Mouse (Mus musculus): ENCODE data around the gene Wfdc2. TPM values are rescaled to one million over a fixed set of nuclear protein-coding genes. Genes with fewer than 3 reads are reported as not detected.
A peak's percentile ranks its signal among the peaks of the same experiment; 100 is the strongest.

The Wfdc2 gene
- 1 to 10 TPM; 1.9 to 2.9 TPM for total RNA-seq (2021)
- long read RNA-seq, experiment 1, partial matches to known transcripts: 0 of 1 reads
- long read RNA-seq, experiment 1, other reads (novel, unspliced or antisense): 1 of 1 reads
- long read RNA-seq, experiment 2, transcript Wfdc2-201 (5 exons, 849 nt): major isoform, 9 of 10 reads
- long read RNA-seq, experiment 2, partial matches to known transcripts: 0 of 10 reads
- long read RNA-seq, experiment 2, other reads (novel, unspliced or antisense): 1 of 10 reads

DNA sequence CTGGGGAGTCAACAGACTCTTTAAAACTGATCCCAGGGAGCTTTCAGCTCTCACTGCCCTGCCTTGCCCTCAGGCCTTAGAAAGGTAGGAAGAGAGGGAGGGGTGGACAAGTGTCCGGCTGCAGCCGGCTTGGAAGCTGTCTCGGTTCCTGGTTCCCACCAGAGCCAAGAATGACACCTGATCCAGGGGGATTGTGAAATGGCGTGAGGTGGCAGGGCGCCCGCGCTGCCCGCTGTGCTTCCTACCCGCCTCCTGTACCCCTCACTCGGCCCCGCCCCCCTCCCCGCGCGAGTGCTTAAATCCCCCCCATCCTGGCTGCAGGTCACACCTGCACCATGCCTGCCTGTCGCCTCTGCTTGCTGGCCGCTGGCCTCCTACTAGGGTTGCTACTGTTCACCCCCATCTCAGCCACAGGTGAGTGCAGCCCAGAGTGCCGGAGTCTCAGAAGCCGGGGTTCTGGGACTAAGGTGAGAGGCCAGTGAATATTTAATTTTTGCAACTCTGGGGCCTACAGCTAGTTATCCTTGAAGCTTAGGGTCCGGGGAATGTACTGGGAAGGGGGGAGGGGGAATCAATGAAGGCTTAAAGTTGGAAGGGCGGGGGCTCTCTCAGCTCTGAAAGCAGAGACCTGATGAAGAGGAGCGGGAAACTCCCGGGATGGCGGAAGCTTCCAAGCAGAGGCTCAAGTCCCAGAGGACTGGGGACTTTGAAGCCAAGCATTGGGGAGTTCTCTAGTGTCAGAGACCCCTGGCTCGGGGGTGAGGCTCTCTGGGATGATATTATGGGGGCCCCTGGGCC lies at the start of gene Wfdc2:
Gene Wfdc2, plus strand, starts transcription at position 23 of the 798 bp plus-strand sequence.
- peak; percentile 16 for DNase-seq

- DNase-seq: peak; percentile 54
Measured at GRCm38 (mm10) chr2:164513389-164513788, 48.8 kb upstream of the Wfdc2 start.

DNA sequence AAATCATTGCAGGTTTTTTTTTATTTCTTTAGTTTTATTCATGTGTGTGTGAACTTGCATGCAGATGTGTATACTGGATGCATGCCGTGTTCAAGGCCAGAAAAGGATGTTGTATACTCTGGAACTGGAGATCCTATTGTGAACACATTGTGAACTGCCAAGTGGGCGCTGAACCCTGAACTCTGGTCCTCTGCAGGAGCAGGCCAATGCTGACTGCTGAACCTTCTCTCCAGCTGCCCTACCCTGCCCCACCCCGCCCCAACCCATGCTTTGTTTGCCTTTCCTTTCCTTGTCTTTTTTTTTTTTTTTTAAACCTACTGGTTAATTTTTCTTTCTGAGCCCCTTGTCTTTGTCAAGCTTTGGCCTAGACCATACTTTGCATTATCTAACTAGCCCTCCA lies 47.3 kb upstream of the Wfdc2 start:
- no peak for DNase-seq

DNA sequence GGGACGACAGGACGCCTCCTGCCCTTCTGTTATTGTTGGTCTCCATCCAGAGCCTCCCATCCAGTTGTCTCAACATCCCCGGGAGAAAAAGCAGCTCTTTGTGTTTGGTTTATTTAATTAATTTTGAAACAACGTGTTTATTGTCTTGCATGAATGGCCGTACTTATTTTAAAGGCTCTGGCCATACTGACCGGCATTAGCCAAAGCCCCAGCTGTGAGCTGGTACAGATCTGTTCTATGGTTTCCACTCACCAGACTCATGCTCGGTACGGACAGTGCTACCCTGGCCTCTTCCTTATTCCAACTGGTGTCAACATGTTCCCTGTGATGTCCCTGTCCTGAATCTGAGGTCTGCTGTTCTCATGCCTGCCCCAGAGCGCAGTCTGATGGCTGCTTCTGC lies 46.3 kb upstream of the Wfdc2 start:
- DNase-seq: no peak

DNA sequence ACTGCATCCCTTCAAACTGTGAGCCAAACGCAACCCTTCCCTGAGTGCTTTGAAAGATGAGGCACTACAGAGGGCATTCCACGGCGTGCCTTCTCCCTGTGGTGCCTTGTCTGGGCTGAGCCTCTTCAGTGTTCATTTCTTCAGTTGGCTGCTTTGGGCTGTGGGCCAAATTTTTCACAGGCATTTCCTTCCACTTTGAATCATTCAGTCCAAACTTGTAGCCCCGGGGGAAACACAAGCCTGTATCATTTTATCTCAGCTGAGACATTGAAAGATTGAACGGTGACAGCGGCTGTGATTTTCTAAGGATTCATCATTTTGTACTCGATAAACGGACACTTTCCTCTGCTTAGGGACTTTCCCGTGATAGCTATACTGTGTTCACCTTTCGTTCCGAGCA lies 45.6 kb upstream of the Wfdc2 start:
- DNase-seq: no peak

DNA sequence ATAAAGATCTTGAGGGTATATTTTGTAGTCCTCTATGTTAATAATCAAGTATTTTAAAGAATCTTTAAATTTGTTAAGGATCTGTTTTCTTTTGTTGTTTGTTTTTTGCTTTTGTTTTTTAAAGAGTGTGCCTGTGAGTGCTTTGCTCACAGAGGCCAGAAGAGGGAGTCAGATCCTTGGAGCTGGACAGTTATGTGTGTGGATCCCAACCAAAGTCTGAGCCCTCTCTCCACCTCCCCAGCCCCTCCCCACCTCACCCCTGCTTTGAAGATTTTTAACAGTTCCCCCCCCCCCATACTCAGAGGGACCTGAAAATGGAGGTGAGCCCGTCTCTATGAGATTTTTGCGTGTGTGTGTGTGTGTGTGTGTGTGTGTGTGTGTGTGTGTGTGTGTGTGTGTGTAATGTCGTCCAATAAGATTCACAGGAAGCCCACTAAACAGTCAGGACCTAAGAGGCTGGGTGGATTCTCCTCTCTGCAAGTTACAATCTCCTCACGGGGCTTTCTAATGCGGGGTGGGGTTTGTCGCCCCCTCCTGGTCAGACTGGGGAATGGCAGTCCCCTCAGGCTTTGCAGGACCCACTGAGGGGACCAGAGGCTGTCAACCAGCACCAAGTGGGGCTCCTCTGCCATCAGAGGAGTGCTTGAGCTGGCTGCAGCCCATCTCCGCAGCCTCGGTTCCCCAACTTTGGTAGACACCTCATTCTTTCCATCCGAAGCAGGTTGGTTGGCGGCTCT lies 44.6 kb upstream of the Wfdc2 start:
- peak; percentile 80 for DNase-seq

DNA sequence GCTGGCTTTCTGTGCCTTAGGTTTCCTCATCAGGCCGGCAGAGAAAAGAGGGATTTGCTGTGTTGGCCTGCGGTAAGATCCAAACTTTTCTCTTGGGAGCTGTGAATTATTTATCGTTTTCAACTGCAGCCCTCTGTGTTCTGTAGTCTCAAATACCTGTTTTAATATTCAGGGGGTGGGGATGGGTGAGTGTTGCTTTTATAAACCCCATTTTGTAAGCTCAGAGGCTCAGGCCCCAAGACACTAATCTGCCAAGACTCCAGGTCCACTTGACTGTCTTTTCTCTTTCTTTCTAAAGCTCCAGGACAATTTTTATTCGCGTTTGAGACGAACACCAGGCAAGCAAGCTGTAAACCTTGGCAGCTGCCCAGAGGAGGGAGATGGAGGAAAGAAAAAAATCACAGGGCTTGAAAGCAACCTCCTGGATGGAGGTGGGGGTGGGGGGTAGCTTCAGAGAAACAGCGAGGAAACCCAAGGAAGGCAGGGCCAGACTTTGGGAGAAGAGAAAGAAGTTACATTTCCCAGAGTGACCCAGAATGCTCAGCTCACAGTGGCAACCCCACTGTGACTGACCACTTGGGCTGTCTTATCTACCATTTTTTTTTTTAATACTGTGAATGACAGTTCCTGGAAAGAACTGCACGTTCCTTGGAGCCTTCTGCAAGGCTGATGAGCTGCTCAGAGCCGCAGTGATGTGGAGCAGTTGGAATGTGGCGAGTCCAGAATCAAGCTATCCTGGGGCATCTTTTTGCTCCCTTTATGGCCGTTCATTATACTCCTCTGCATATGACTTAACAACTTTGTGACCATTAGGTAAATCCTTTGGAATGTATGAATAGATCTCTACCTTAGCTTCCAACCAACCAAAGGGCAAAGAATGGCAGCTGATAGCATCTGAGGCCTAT lies 43.7 kb upstream of the Wfdc2 start:
- DNase-seq: no peak

DNA sequence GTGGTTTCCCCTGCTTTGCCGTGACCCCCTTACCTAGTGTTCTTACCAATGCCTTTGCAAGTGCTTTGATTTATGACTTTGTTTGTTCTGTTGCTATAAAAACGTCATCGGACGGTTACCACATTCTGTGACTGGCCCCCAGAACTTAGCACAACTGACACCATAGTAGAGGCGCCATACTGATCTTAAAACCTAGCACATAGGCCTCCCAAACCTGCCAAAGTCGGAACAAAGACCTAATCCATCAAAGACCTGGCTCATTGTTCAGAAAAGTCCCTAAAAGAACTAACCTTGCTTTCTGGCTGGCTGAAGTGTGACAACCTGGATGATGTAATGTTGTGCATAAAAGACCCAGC lies 43.1 kb upstream of the Wfdc2 start:
- DNase-seq: no peak

DNA sequence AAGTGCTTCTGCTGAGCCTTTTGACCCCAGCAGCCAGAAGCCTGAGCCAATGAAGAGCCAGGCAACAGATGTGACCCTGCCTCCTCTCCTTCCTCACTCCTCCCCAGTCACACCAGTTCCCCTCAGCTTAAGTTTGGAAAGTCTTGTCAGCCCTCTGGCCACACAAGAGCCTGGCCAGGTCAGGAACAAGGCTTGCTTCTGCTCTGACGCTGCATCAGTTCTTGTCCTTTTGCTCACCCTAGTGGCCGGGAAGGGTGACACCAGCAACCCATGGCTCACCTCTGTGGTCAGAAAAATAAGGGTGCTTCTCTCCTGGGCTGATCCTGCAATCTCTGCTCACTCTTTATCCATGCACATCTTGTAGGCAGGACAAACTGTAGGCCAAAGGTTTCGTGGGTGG lies 41.4 kb upstream of the Wfdc2 start:
- peak; percentile 70 for DNase-seq

DNA sequence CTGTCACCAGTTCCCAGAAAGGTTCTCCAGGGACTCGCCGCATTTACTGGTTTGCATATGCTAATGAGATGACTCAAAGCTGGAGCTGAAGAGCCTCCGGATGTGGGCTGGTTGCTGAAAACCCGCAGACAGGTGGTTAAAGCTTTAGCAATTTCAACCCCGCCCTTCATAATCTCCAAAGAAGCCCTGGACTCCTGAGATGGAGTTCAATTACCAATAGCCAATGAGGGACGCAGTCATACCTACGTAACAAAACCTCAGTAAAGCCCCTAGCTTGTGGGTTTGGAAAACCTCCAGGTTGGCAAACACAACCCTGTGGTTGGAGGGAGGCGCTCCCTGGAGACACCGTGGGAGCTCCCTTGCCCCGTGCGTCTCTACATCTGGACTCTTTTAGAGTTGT lies 40.4 kb upstream of the Wfdc2 start:
- no peak for DNase-seq

DNA sequence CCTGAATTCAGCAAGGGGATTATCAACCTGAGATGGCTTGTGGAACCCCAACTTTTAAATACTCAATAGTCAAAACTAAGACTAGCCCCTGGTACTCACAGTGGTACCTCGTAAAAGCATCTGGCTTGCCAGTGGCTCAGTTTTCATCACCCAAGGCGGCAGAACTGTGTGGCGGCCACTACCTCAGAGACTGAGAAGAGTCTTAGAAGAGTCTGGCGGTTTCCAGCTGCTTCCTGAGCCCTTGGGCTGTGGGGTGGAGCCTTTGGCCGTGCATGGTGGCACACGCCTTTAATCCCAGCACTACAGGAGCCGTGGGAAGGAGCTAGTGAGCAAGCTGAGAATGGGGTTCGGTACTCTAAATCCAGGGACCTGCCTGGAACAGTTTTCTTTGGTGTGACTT lies 39.9 kb upstream of the Wfdc2 start:
- DNase-seq: no peak

- no peak for DNase-seq
Measured at GRCm38 (mm10) chr2:164523301-164523773, 38.9 kb upstream of the Wfdc2 start.

- DNase-seq: no peak
Measured at GRCm38 (mm10) chr2:164528557-164528956, 33.7 kb upstream of the Wfdc2 start.

- DNase-seq: peak; percentile 80
Measured at GRCm38 (mm10) chr2:164531169-164531568, 31.0 kb upstream of the Wfdc2 start.

- DNase-seq: no peak
Measured at GRCm38 (mm10) chr2:164534315-164534714, 27.9 kb upstream of the Wfdc2 start.

- DNase-seq: no peak
Measured at GRCm38 (mm10) chr2:164537003-164537402, 25.2 kb upstream of the Wfdc2 start.

DNA sequence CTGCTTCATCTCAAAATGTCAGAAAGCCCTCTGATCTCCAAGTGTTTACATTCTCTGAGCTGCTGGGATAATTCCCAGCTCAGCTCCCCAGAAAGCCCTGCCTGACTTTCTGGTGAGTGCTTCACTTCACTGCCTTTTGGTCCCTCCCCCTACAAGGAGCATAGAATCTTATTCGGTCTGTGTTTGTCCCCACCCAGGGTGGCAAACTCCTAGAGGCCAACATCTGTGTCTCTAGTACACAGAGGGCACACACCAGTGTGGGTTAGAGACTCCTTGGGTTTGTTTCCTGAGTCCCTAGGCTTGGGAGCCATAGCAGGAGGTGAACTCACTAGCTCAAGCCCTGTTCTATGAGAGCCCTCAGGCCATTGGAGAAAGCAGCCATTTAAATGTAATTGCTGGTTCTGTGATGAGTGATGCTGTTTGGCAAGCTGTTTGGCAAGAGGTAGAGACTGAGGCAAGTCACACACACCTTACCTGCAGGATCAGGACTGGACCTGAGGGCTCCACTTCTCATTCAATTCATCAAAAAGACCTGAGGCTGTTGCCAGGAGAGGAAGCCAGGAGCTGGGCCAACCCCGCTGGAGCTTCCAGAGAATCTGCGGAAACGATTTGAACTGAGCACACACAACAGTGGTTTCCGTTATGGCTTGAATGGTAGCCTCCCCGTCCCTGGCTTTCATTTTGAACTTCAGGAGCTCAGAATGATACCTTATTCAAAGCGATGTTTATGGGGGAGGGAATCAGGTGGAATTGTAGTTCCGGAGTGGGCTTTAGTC lies 21.4 kb upstream of the Wfdc2 start:
- no peak for DNase-seq

- DNase-seq: no peak
Measured at GRCm38 (mm10) chr2:164542132-164542531, 20.1 kb upstream of the Wfdc2 start.

DNA sequence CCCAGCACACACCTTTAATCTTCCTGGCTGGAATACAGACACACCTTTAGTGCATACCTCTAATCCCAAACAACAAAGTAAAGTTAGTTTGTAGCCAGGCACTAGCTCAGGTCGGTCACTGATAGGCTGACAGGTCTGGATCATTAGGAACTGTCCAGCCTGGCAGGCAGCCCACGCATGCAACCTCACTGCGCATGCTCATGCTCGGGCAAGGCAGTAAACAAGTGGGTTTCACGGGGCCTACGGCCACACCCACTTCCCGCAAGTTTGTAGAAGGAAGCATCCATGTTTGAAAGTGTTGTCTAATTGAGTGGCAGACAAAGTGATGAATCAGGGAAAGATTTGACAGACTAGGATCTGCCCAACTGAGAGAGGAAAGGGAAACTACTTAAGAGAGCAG lies 19.6 kb upstream of the Wfdc2 start:
- no peak for DNase-seq

- no peak for DNase-seq
Measured at GRCm38 (mm10) chr2:164543745-164544144, 18.5 kb upstream of the Wfdc2 start.

- DNase-seq: no peak
Measured at GRCm38 (mm10) chr2:164544454-164545097, 17.6 kb upstream of the Wfdc2 start.

All from adrenal gland, postnatal 10 days (tissue).